Comparison of ENCODE assay signal across 14 mouse cellular contexts in genomic region chr7:44962831-44963230, GRCm38 (mm10). TPM values are rescaled to one million over a fixed set of nuclear protein-coding genes. Genes with fewer than 3 reads are reported as not detected.
"Had no signal": no experiment of that assay in that cellular context is flagged by ENCODE, and none has a peak within 500 bp of the region (broad histone marks: within the 10 kb centered on the region; RNA-seq: fewer than 3 reads in every experiment).

No protein-coding gene starts in this region.

- H3K4me1 ChIP-seq: limb, embryonic 13.5 days; lung, embryonic 15.5 days; midbrain, embryonic 13.5 days; stomach, embryonic 15.5 days had no signal

- H3K27ac ChIP-seq: limb, embryonic 13.5 days; lung, embryonic 15.5 days; midbrain, embryonic 13.5 days; stomach, embryonic 15.5 days had no signal

- H3K9me3 ChIP-seq: limb, embryonic 13.5 days; lung, embryonic 15.5 days; midbrain, embryonic 13.5 days; stomach, embryonic 15.5 days had no signal

- ATAC-seq: intestine, embryonic 16.5 days; liver, postnatal 0 days; midbrain, embryonic 13.5 days had no signal

- H3K36me3 ChIP-seq: stomach, embryonic 15.5 days had no signal

- DNase-seq: kidney, adult 2 months; kidney, postnatal 36 days; liver, postnatal 0 days; right cerebral cortex, postnatal 14 days; thymus, adult 2 months; thymus, postnatal 25 days had no signal

- H3K27me3 ChIP-seq: limb, embryonic 13.5 days; lung, embryonic 15.5 days; midbrain, embryonic 13.5 days; stomach, embryonic 15.5 days had no signal

- H3K4me3 ChIP-seq: limb, embryonic 13.5 days; lung, embryonic 15.5 days; midbrain, embryonic 13.5 days; stomach, embryonic 15.5 days had no signal

RNA-seq across cellular contexts. Expression of gene Tsks, which starts 19.8 kb away (rescaled TPM):
- total RNA-seq: liver, adult 2 months; midbrain, postnatal 0 days had no signal
- polyA plus RNA-seq: intestine, embryonic 16.5 days; spleen, adult 2 months had no signal
